11 mouse cellular contexts compared by ENCODE assay signal in genomic region chr19:26467179-26467651, GRCm38 (mm10).
DNase-seq lines count a peak whose midpoint lies in the region; ATAC-seq and TF ChIP-seq lines count a peak whose summit lies in the region.
"Had no signal": no experiment of that assay in that cellular context is flagged by ENCODE, and none has a peak within 500 bp of the region (broad histone marks: within the 10 kb centered on the region; RNA-seq: fewer than 3 reads in every experiment).

No protein-coding gene starts in this region.

- no peak overlapping the region for H3K27ac ChIP-seq in hindbrain, embryonic 12.5 days
- no peak overlapping the region for H3K27ac ChIP-seq in hindbrain, embryonic 11.5 days (ENCODE audit: low read depth, low read length)
- H3K27ac ChIP-seq in forebrain, embryonic 16.5 days (ENCODE audit: low read length) = 0 out of 2 replicates have a peak overlapping the region, but pooled peaks have one; percentile 16
- H3K27ac ChIP-seq in midbrain, embryonic 16.5 days (ENCODE audit: low read length) = peak overlapping the region; percentile 65
- no peak overlapping the region for H3K27ac ChIP-seq in intestine, embryonic 15.5 days
- H3K27ac ChIP-seq: limb, embryonic 13.5 days had no signal

- WGBS in hindbrain, embryonic 12.5 days = 45% methylated on average over 5 of the region's 5 CpGs
- WGBS in hindbrain, embryonic 11.5 days = 56% methylated on average over 5 of the region's 5 CpGs
- 3% methylated on average over 5 of the region's 5 CpGs for WGBS in forebrain, embryonic 16.5 days
- 17% methylated on average over 5 of the region's 5 CpGs for WGBS in midbrain, embryonic 16.5 days
- 68% methylated on average over 5 of the region's 5 CpGs for WGBS in intestine, embryonic 15.5 days

- no peak for ATAC-seq in hindbrain, embryonic 12.5 days (ENCODE audit: low FRiP score)
- ATAC-seq in hindbrain, embryonic 11.5 days (ENCODE audit: low FRiP score) = no peak
- ATAC-seq in forebrain, embryonic 16.5 days = peak; percentile 79
- ATAC-seq in midbrain, embryonic 16.5 days = peak; percentile 79
- no peak for ATAC-seq in intestine, embryonic 15.5 days

- no peak for TF ChIP-seq POLR2A in brain, embryonic 14.5 days (IDR thresholded peaks at IDR 0.05; ENCODE audit: borderline replicate concordance, extremely low read depth, insufficient read depth, insufficient read length, poor library complexity, severe bottlenecking)

- H3K27me3 ChIP-seq in hindbrain, embryonic 12.5 days = no peaks in the 10 kb centered on the region
- H3K27me3 ChIP-seq in hindbrain, embryonic 11.5 days (ENCODE audit: control insufficient read depth, insufficient read depth, low read length) = no peaks in the 10 kb centered on the region
- H3K27me3 ChIP-seq in forebrain, embryonic 16.5 days (replicated peaks; ENCODE audit: control insufficient read depth, insufficient read depth, low read length) = no peaks in the 10 kb centered on the region
- H3K27me3 ChIP-seq in midbrain, embryonic 16.5 days (ENCODE audit: control insufficient read depth, insufficient read depth, low read depth, low read length) = no peaks in the 10 kb centered on the region
- no peaks in the 10 kb centered on the region for H3K27me3 ChIP-seq in intestine, embryonic 15.5 days (replicated peaks)
- H3K27me3 ChIP-seq: limb, embryonic 13.5 days had no signal

- no peaks in the 10 kb centered on the region for H3K36me3 ChIP-seq in hindbrain, embryonic 12.5 days
- no peaks in the 10 kb centered on the region for H3K36me3 ChIP-seq in hindbrain, embryonic 11.5 days (ENCODE audit: control insufficient read depth, insufficient read depth, low read length)
- H3K36me3 ChIP-seq in forebrain, embryonic 16.5 days (ENCODE audit: control insufficient read depth, insufficient read depth) = no peaks in the 10 kb centered on the region
- H3K36me3 ChIP-seq in midbrain, embryonic 16.5 days (ENCODE audit: control insufficient read depth, insufficient read depth, low read length) = no peaks in the 10 kb centered on the region
- no peaks in the 10 kb centered on the region for H3K36me3 ChIP-seq in intestine, embryonic 15.5 days
- H3K36me3 ChIP-seq: limb, embryonic 13.5 days had no signal

- 0 out of 2 replicates have a peak overlapping the region, but pooled peaks have one; percentile 5 for H3K4me2 ChIP-seq in hindbrain, embryonic 12.5 days (replicated peaks)
- no peak overlapping the region for H3K4me2 ChIP-seq in hindbrain, embryonic 11.5 days (replicated peaks; ENCODE audit: low read depth, low read length)
- H3K4me2 ChIP-seq in forebrain, embryonic 16.5 days (ENCODE audit: low read length) = 0 out of 2 replicates have a peak overlapping the region, but pooled peaks have one; percentile 3
- H3K4me2 ChIP-seq in midbrain, embryonic 16.5 days (ENCODE audit: low read length) = peak overlapping the region; percentile 3
- no peak overlapping the region for H3K4me2 ChIP-seq in intestine, embryonic 15.5 days (replicated peaks)
- H3K4me2 ChIP-seq: limb, embryonic 13.5 days had no signal

- H3K9ac ChIP-seq in hindbrain, embryonic 12.5 days = no peak overlapping the region
- H3K9ac ChIP-seq in hindbrain, embryonic 11.5 days (ENCODE audit: low read depth, low read length) = no peak overlapping the region
- H3K9ac ChIP-seq in forebrain, embryonic 16.5 days (replicated peaks; ENCODE audit: low read depth, low read length) = no peak overlapping the region
- peak overlapping the region; percentile 2; the same call in 1 of the 2 replicates for H3K9ac ChIP-seq in midbrain, embryonic 16.5 days (ENCODE audit: low read depth, low read length)
- no peak overlapping the region for H3K9ac ChIP-seq in intestine, embryonic 15.5 days
- H3K9ac ChIP-seq: limb, embryonic 13.5 days had no signal

- no peak for TF ChIP-seq CTCF in brain, embryonic 14.5 days (IDR thresholded peaks at IDR 0.05; ENCODE audit: borderline replicate concordance, extremely low read depth, insufficient read depth, insufficient read length)

- DNase-seq in hindbrain, embryonic 11.5 days (ENCODE audit: low spot score) = no peak
- DNase-seq in brain, embryonic 14.5 days (ENCODE audit: low read depth) = peak; percentile 91
- DNase-seq in layer of hippocampus, adult 9-10 months (ENCODE audit: low spot score) = no peak
- no peak for DNase-seq in heart, postnatal 36 days
- DNase-seq: lung, adult 18-20 months; spleen, adult 18-20 months had no signal

- no peaks in the 10 kb centered on the region for H3K9me3 ChIP-seq in hindbrain, embryonic 12.5 days (replicated peaks)
- no peaks in the 10 kb centered on the region for H3K9me3 ChIP-seq in hindbrain, embryonic 11.5 days (ENCODE audit: control insufficient read depth, low read length)
- H3K9me3 ChIP-seq in forebrain, embryonic 16.5 days (ENCODE audit: control insufficient read depth, low read length) = no peaks in the 10 kb centered on the region
- H3K9me3 ChIP-seq in midbrain, embryonic 16.5 days (replicated peaks; ENCODE audit: control insufficient read depth, low read length, poor library complexity, severe bottlenecking) = no peaks in the 10 kb centered on the region
- no peaks in the 10 kb centered on the region for H3K9me3 ChIP-seq in intestine, embryonic 15.5 days
- H3K9me3 ChIP-seq: limb, embryonic 13.5 days had no signal

- H3K4me1 ChIP-seq in hindbrain, embryonic 12.5 days = peaks cover 6% of the 10 kb centered on the region; the same call in 1 of the 2 replicates
- H3K4me1 ChIP-seq in hindbrain, embryonic 11.5 days (replicated peaks; ENCODE audit: control insufficient read depth, insufficient read depth, low read length) = no peaks in the 10 kb centered on the region
- peaks cover 20% of the 10 kb centered on the region for H3K4me1 ChIP-seq in forebrain, embryonic 16.5 days (replicated peaks; ENCODE audit: control insufficient read depth, insufficient read depth, low read length)
- H3K4me1 ChIP-seq in midbrain, embryonic 16.5 days (ENCODE audit: control insufficient read depth, insufficient read depth, low read length) = peaks cover 10% of the 10 kb centered on the region
- H3K4me1 ChIP-seq in intestine, embryonic 15.5 days (replicated peaks) = no peaks in the 10 kb centered on the region

- H3K4me3 ChIP-seq in hindbrain, embryonic 12.5 days = no peak overlapping the region
- H3K4me3 ChIP-seq in hindbrain, embryonic 11.5 days (ENCODE audit: low read depth, low read length) = no peak overlapping the region
- no peak overlapping the region for H3K4me3 ChIP-seq in forebrain, embryonic 16.5 days (replicated peaks; ENCODE audit: low read length)
- H3K4me3 ChIP-seq in midbrain, embryonic 16.5 days (ENCODE audit: low read depth, low read length) = no peak overlapping the region
- no peak overlapping the region for H3K4me3 ChIP-seq in intestine, embryonic 15.5 days (replicated peaks)
- H3K4me3 ChIP-seq: limb, embryonic 13.5 days had no signal

- intact Hi-C loops in heart, postnatal 36 days (cut with DNase I) = no loop called here

Comparison
In these comparisons a context has a peak if more than half of its experiments do, and no peak if none do; other contexts are left out.
1. H3K4me2 ChIP-seq: peak in hindbrain, embryonic 12.5 days (single experiment), forebrain, embryonic 16.5 days (single experiment) and midbrain, embryonic 16.5 days (single experiment); none in hindbrain, embryonic 11.5 days (single experiment) and intestine, embryonic 15.5 days (single experiment).
2. ATAC-seq: peak in forebrain, embryonic 16.5 days (single experiment) and midbrain, embryonic 16.5 days (single experiment); none in hindbrain, embryonic 12.5 days (single experiment), hindbrain, embryonic 11.5 days (single experiment) and intestine, embryonic 15.5 days (single experiment).
3. H3K27ac ChIP-seq: peak in forebrain, embryonic 16.5 days (single experiment) and midbrain, embryonic 16.5 days (single experiment); none in hindbrain, embryonic 12.5 days (single experiment), hindbrain, embryonic 11.5 days (single experiment) and intestine, embryonic 15.5 days (single experiment).